Mouse (Mus musculus) hindbrain, embryonic 12.5 days (tissue): ENCODE results near the gene Atp6v0e2. TPM values are rescaled to one million over a fixed set of nuclear protein-coding genes. Genes with fewer than 3 reads are reported as not detected.

Experiments
- ATAC-seq: fragments of 200-750 bp; cut with Nextera tagmentation; 2 replicates; pipeline ENCODE4 v1.8.0; 2017; ENCODE audit warnings: moderate TSS enrichment; ENCODE audit not compliant: low FRiP score
- H3K27ac ChIP-seq: fragments of 300-500 bp; sonication (generic); 2 replicates; pipeline ENCODE4 v1.5.1; 2016; ENCODE audit warnings: mild to moderate bottlenecking
- H3K27me3 ChIP-seq: fragments of 300-500 bp; sonication (generic); 2 replicates; pipeline ENCODE4 v1.6.1; 2016; ENCODE audit warnings: mild to moderate bottlenecking
- H3K36me3 ChIP-seq: fragments of 300-500 bp; sonication (generic); 2 replicates; pipeline ENCODE4 v1.6.1; 2016; ENCODE audit warnings: mild to moderate bottlenecking
- H3K4me1 ChIP-seq: fragments of 300-500 bp; sonication (generic); 2 replicates; pipeline ENCODE4 v1.6.1; 2016
- H3K4me2 ChIP-seq: fragments of 300-500 bp; sonication (generic); replicated peaks from 2 replicates; pipeline ENCODE4 v1.6.1; 2016; ENCODE audit warnings: mild to moderate bottlenecking
- H3K4me3 ChIP-seq: fragments of 300-500 bp; sonication (generic); 2 replicates; pipeline ENCODE4 v1.5.1; 2016; ENCODE audit warnings: mild to moderate bottlenecking
- H3K9ac ChIP-seq: fragments of 300-500 bp; sonication (generic); 2 replicates; pipeline ENCODE4 v1.6.1; 2016; ENCODE audit warnings: mild to moderate bottlenecking, moderate library complexity
- H3K9me3 ChIP-seq: fragments of 300-500 bp; sonication (generic); replicated peaks from 2 replicates; pipeline ENCODE4 v1.6.1; 2016; ENCODE audit warnings: mild to moderate bottlenecking
- WGBS: fragments of 180-500 bp; shearing (Covaris S2); methylation state at CpG from one replicate; pipeline ENCODE4 v1.1.7; 2016; 5-methylcytosine and 5-hydroxymethylcytosine counted together
- polyA plus RNA-seq: library from polyadenylated mRNA; unstranded; fragments of >200 nt; fragmentation: Nextera tagmentation; extraction: Ambion mirVana; gene quantifications from 2 replicates; pipeline ENCODE4 v1.2.1, GENCODE M21; 2016

The Atp6v0e2 gene
- polyA plus RNA-seq, 1 experiment from 2014 or later: 75.0 TPM

GRCm38 (mm10) chr6:48542631-48543030 is 5.2 kb downstream of the Atp6v0e2 start:
- H3K4me1 ChIP-seq: peaks cover 18% of the 10 kb centered on the region
- H3K9ac ChIP-seq: no peak overlapping the region
- H3K36me3 ChIP-seq: peaks cover 26% of the 10 kb centered on the region
- 79% methylated on average over 3 of the region's 3 CpGs for WGBS
- H3K27ac ChIP-seq: no peak overlapping the region
- no peaks in the 10 kb centered on the region for H3K9me3 ChIP-seq
- no peak for ATAC-seq
- H3K27me3 ChIP-seq: no peaks in the 10 kb centered on the region
- no peak overlapping the region for H3K4me3 ChIP-seq
- no peak overlapping the region for H3K4me2 ChIP-seq

GRCm38 (mm10) chr6:48545251-48545650 is 7.8 kb downstream of the Atp6v0e2 start:
- H3K9ac ChIP-seq: no peak overlapping the region
- no peak overlapping the region for H3K4me2 ChIP-seq
- ATAC-seq: no peak
- H3K9me3 ChIP-seq: no peaks in the 10 kb centered on the region
- no peaks in the 10 kb centered on the region; the same call in 1 of the 2 replicates for H3K4me1 ChIP-seq
- peaks cover 20% of the 10 kb centered on the region for H3K36me3 ChIP-seq
- H3K27ac ChIP-seq: no peak overlapping the region
- 84% methylated on average over 5 of the region's 5 CpGs for WGBS
- H3K4me3 ChIP-seq: no peak overlapping the region
- no peaks in the 10 kb centered on the region for H3K27me3 ChIP-seq

GRCm38 (mm10) chr6:48546271-48546670 is 8.9 kb downstream of the Atp6v0e2 start:
- H3K9ac ChIP-seq: no peak overlapping the region
- WGBS: 52% methylated on average over 1 of the region's 1 CpGs

GRCm38 (mm10) chr6:48546858-48547257 is 9.4 kb downstream of the Atp6v0e2 start:
- Histone ChIP-seq H3K27ac (no peak overlapping the region), H3K4me3 (no peak overlapping the region), H3K36me3 (peaks cover 5% of the 10 kb centered on the region; the same call in 1 of the 2 replicates), H3K27me3 (no peaks in the 10 kb centered on the region), H3K4me2 (no peak overlapping the region), H3K4me1 (no peaks in the 10 kb centered on the region), H3K9me3 (no peaks in the 10 kb centered on the region), H3K9ac (no peak overlapping the region)
- 62% methylated on average over 4 of the region's 4 CpGs for whole genome bisulfite sequencing
- ATAC-seq: no peak

More at GRCm38 (mm10) chr6:48546271-48546670, 8.9 kb downstream of the Atp6v0e2 start:
- no peak overlapping the region for H3K4me2 ChIP-seq
- no peak overlapping the region for H3K4me3 ChIP-seq
- H3K4me1 ChIP-seq: no peaks in the 10 kb centered on the region
- H3K9me3 ChIP-seq: no peaks in the 10 kb centered on the region
- no peak overlapping the region for H3K27ac ChIP-seq
- H3K27me3 ChIP-seq: no peaks in the 10 kb centered on the region
- ATAC-seq: no peak
- H3K36me3 ChIP-seq: peaks cover 10% of the 10 kb centered on the region; the same call in 1 of the 2 replicates

- Histone ChIP-seq H3K27ac (no peak overlapping the region), H3K4me1 (no peaks in the 10 kb centered on the region), H3K4me3 (no peak overlapping the region), H3K27me3 (no peaks in the 10 kb centered on the region), H3K9me3 (no peaks in the 10 kb centered on the region), H3K4me2 (no peak overlapping the region), H3K9ac (no peak overlapping the region), H3K36me3 (no peaks in the 10 kb centered on the region)
- 87% methylated on average over 6 of the region's 6 CpGs for WGBS
- no peak for ATAC-seq
Measured at GRCm38 (mm10) chr6:48548314-48548713, 10.9 kb downstream of the Atp6v0e2 start.

- Histone ChIP-seq H3K27me3 (no peaks in the 10 kb centered on the region), H3K4me3 (no peak overlapping the region), H3K9me3 (no peaks in the 10 kb centered on the region), H3K4me2 (no peak overlapping the region), H3K36me3 (peaks cover 13% of the 10 kb centered on the region), H3K9ac (no peak overlapping the region), H3K27ac (no peak overlapping the region), H3K4me1 (peaks cover 17% of the 10 kb centered on the region)
- ATAC-seq: no peak
- 58% methylated on average over 4 of the region's 4 CpGs for WGBS
Measured at GRCm38 (mm10) chr6:48552918-48553317, 15.5 kb downstream of the Atp6v0e2 start.

- Histone ChIP-seq H3K9ac (peak overlapping the region; percentile 74), H3K27ac (peak overlapping the region; percentile 96), H3K9me3 (no peaks in the 10 kb centered on the region), H3K4me1 (peaks cover 17% of the 10 kb centered on the region), H3K27me3 (no peaks in the 10 kb centered on the region), H3K4me3 (peak overlapping the region; percentile 46), H3K36me3 (peaks cover 14% of the 10 kb centered on the region), H3K4me2 (peak overlapping the region; percentile 78)
- 77% methylated on average over 4 of the region's 4 CpGs for WGBS
- ATAC-seq: peak; percentile 23
Measured at GRCm38 (mm10) chr6:48553819-48554218, 16.4 kb downstream of the Atp6v0e2 start.

GRCm38 (mm10) chr6:48554280-48555103 is 17.1 kb downstream of the Atp6v0e2 start, which contains the start of gene Lrrc61:
Gene Lrrc61, plus strand, starts transcription at chr6:48554796.
- 1% methylated on average over 39 of the region's 39 CpGs for WGBS
- Histone ChIP-seq H3K9ac (peak within 1 kb of the TSS; percentile 74), H3K4me3 (peak within 1 kb of the TSS; percentile 46)

GRCm38 (mm10) chr6:48555104-48555890 is 17.9 kb downstream of the Atp6v0e2 start:
- Histone ChIP-seq H3K9me3 (no peaks in the 10 kb centered on the region), H3K9ac (peak overlapping the region; percentile 74), H3K4me1 (peaks cover 17% of the 10 kb centered on the region), H3K36me3 (peaks cover 22% of the 10 kb centered on the region), H3K27me3 (no peaks in the 10 kb centered on the region), H3K4me3 (peak overlapping the region; percentile 46), H3K27ac (peak overlapping the region; percentile 96), H3K4me2 (peak overlapping the region; percentile 78)
- WGBS: 33% methylated on average over 13 of the region's 14 CpGs
- peak; percentile 91 for ATAC-seq

More at GRCm38 (mm10) chr6:48554280-48555103, 17.1 kb downstream of the Atp6v0e2 start, which contains the start of gene Lrrc61:
- Histone ChIP-seq H3K36me3 (peaks cover 18% of the 10 kb centered on the region), H3K27ac (peak within 1 kb of the TSS; percentile 96), H3K9me3 (no peaks in the 10 kb centered on the region), H3K4me2 (peak within 1 kb of the TSS; percentile 78), H3K4me1 (peaks cover 17% of the 10 kb centered on the region), H3K27me3 (no peaks in the 10 kb centered on the region)
- peak; percentile 91 for ATAC-seq

GRCm38 (mm10) chr6:48555956-48556355 is 18.5 kb downstream of the Atp6v0e2 start:
- peaks cover 25% of the 10 kb centered on the region for H3K36me3 ChIP-seq
- no peak overlapping the region for H3K4me3 ChIP-seq
- H3K4me1 ChIP-seq: peaks cover 17% of the 10 kb centered on the region
- peak overlapping the region; percentile 78; the same call in 1 of the 2 replicates for H3K4me2 ChIP-seq
- ATAC-seq: no peak
- H3K27me3 ChIP-seq: no peaks in the 10 kb centered on the region
- H3K9me3 ChIP-seq: no peaks in the 10 kb centered on the region
- no peak overlapping the region for H3K27ac ChIP-seq
- H3K9ac ChIP-seq: no peak overlapping the region
- WGBS: 90% methylated on average over 3 of the region's 3 CpGs

GRCm38 (mm10) chr6:48565693-48566310 is 28.4 kb downstream of the Atp6v0e2 start:
- Histone ChIP-seq H3K27me3 (no peaks in the 10 kb centered on the region), H3K9ac (no peak overlapping the region), H3K4me2 (no peak overlapping the region), H3K4me1 (0 out of 2 replicates have a peak, but pooled peaks cover 5% of the 10 kb centered on the region), H3K9me3 (no peaks in the 10 kb centered on the region), H3K4me3 (no peak overlapping the region), H3K36me3 (peaks cover 36% of the 10 kb centered on the region), H3K27ac (no peak overlapping the region)
- WGBS: 89% methylated on average over 4 of the region's 4 CpGs
- ATAC-seq: 0 out of 2 replicates have a peak, but pooled peaks have one; percentile 52

- H3K4me2 ChIP-seq: no peak overlapping the region
- H3K27ac ChIP-seq: no peak overlapping the region
- whole genome bisulfite sequencing: 60% methylated on average over 5 of the region's 5 CpGs
- 0 out of 2 replicates have a peak, but pooled peaks cover 5% of the 10 kb centered on the region for H3K4me1 ChIP-seq
- H3K4me3 ChIP-seq: no peak overlapping the region
- ATAC-seq: no peak
- no peaks in the 10 kb centered on the region for H3K27me3 ChIP-seq
- no peak overlapping the region for H3K9ac ChIP-seq
- no peaks in the 10 kb centered on the region for H3K9me3 ChIP-seq
- peaks cover 32% of the 10 kb centered on the region for H3K36me3 ChIP-seq
Measured at GRCm38 (mm10) chr6:48566312-48566711, 28.9 kb downstream of the Atp6v0e2 start.
